8 mouse cellular contexts compared by ENCODE assay signal in genomic region chr17:28368449-28368848, GRCm38 (mm10). TPM values are rescaled to one million over a fixed set of nuclear protein-coding genes. Genes with fewer than 3 reads are reported as not detected.
A peak's percentile ranks its signal among the peaks of the same experiment; 100 is the strongest.
DNase-seq lines count a peak whose midpoint lies in the region; ATAC-seq lines count a peak whose summit lies in the region.

No protein-coding gene starts in this region.

- peaks cover 21% of the 10 kb centered on the region for H3K27me3 ChIP-seq in midbrain, embryonic 11.5 days (ENCODE audit: control insufficient read depth, insufficient read depth, low read length)
- H3K27me3 ChIP-seq in midbrain, embryonic 16.5 days (ENCODE audit: control insufficient read depth, insufficient read depth, low read depth, low read length) = peaks cover 23% of the 10 kb centered on the region
- peaks cover 24% of the 10 kb centered on the region for H3K27me3 ChIP-seq in neural tube, embryonic 11.5 days (ENCODE audit: control insufficient read depth, insufficient read depth, low read length)

- H3K4me3 ChIP-seq in midbrain, embryonic 11.5 days (ENCODE audit: low read depth, low read length) = no peak overlapping the region
- H3K4me3 ChIP-seq in midbrain, embryonic 16.5 days (ENCODE audit: low read depth, low read length) = no peak overlapping the region
- H3K4me3 ChIP-seq in neural tube, embryonic 11.5 days (ENCODE audit: low read depth, low read length) = no peak overlapping the region

- H3K4me1 ChIP-seq in midbrain, embryonic 11.5 days (ENCODE audit: control insufficient read depth, insufficient read depth, low read length) = peaks cover 10% of the 10 kb centered on the region
- peaks cover 8% of the 10 kb centered on the region for H3K4me1 ChIP-seq in midbrain, embryonic 16.5 days (ENCODE audit: control insufficient read depth, insufficient read depth, low read length)
- peaks cover 3% of the 10 kb centered on the region; the same call in 1 of the 2 replicates for H3K4me1 ChIP-seq in neural tube, embryonic 11.5 days (ENCODE audit: control insufficient read depth, insufficient read depth, low read length)

- no peaks in the 10 kb centered on the region for H3K36me3 ChIP-seq in midbrain, embryonic 11.5 days (ENCODE audit: control insufficient read depth, insufficient read depth, low read length)
- no peaks in the 10 kb centered on the region for H3K36me3 ChIP-seq in midbrain, embryonic 16.5 days (ENCODE audit: control insufficient read depth, insufficient read depth, low read length)
- H3K36me3 ChIP-seq in neural tube, embryonic 11.5 days (ENCODE audit: control insufficient read depth, insufficient read depth, low read length) = no peaks in the 10 kb centered on the region

- no peak overlapping the region for H3K9ac ChIP-seq in midbrain, embryonic 11.5 days (ENCODE audit: low read length)
- H3K9ac ChIP-seq in midbrain, embryonic 16.5 days (ENCODE audit: low read depth, low read length) = no peak overlapping the region
- no peak overlapping the region for H3K9ac ChIP-seq in neural tube, embryonic 11.5 days (ENCODE audit: low read length)

- no peak overlapping the region for H3K4me2 ChIP-seq in midbrain, embryonic 11.5 days
- H3K4me2 ChIP-seq in midbrain, embryonic 16.5 days (ENCODE audit: low read length) = no peak overlapping the region
- no peak overlapping the region for H3K4me2 ChIP-seq in neural tube, embryonic 11.5 days (ENCODE audit: low read depth)

- DNase-seq in midbrain, embryonic 11.5 days (ENCODE audit: low spot score, missing footprints) = peak; percentile 95
- DNase-seq in c-Kit-positive CD71-negative TER-119-negative erythroid progenitor cells, embryonic 14.5 days (ENCODE audit: low read depth) = peak; percentile 74
- DNase-seq in gastrocnemius, postnatal 14 days = peak; percentile 83
- peak; percentile 89 for DNase-seq in kidney, adult 18-20 months
- peak; percentile 85 for DNase-seq in liver
- DNase-seq in neural tube, embryonic 11.5 days (ENCODE audit: low spot score) = peak; percentile 80
- DNase-seq in thymus, postnatal 10 days (ENCODE audit: low spot score in 2 of 2) = peak; percentile 55 to 90

- H3K9me3 ChIP-seq in midbrain, embryonic 11.5 days (ENCODE audit: control insufficient read depth, low read length) = no peaks in the 10 kb centered on the region
- H3K9me3 ChIP-seq in midbrain, embryonic 16.5 days (replicated peaks; ENCODE audit: control insufficient read depth, low read length, poor library complexity, severe bottlenecking) = no peaks in the 10 kb centered on the region
- no peaks in the 10 kb centered on the region for H3K9me3 ChIP-seq in neural tube, embryonic 11.5 days (ENCODE audit: control insufficient read depth, low read length)

- 5% methylated on average over 13 of the region's 13 CpGs for WGBS in midbrain, embryonic 11.5 days
- 4% methylated on average over 13 of the region's 13 CpGs for WGBS in midbrain, embryonic 16.5 days
- 5% methylated on average over 13 of the region's 13 CpGs for WGBS in neural tube, embryonic 11.5 days

- intact Hi-C loops in gastrocnemius, postnatal 14 days (cut with DNase I; ENCODE audit: low total_unique reads) = no loop called here

- no peak overlapping the region for H3K27ac ChIP-seq in midbrain, embryonic 11.5 days (ENCODE audit: low read depth, low read length)
- no peak overlapping the region for H3K27ac ChIP-seq in midbrain, embryonic 16.5 days (ENCODE audit: low read length)
- H3K27ac ChIP-seq in neural tube, embryonic 11.5 days (ENCODE audit: low read depth, low read length) = no peak overlapping the region

- no peak for ATAC-seq in midbrain, embryonic 11.5 days (ENCODE audit: low FRiP score)
- no peak for ATAC-seq in midbrain, embryonic 16.5 days
- ATAC-seq in neural tube, embryonic 11.5 days (ENCODE audit: insufficient read depth, low FRiP score, low TSS enrichment) = no peak

RNA-seq across cellular contexts. Expression of gene Tulp1, which starts 3.4 kb away (rescaled TPM):
- polyA plus RNA-seq in midbrain, embryonic 11.5 days (2014; fragmentation: Nextera tagmentation; extraction: Ambion mirVana) = 4.6 and 4.9 TPM in 2 replicates
- polyA plus RNA-seq in midbrain, embryonic 16.5 days (2015; fragmentation: Nextera tagmentation; extraction: Ambion mirVana) = 1.4 and 1.7 TPM in 2 replicates
- total RNA-seq in gastrocnemius, postnatal 14 days (2021) = not detected
- 3.3 and 5.0 TPM in 2 replicates for polyA plus RNA-seq in neural tube, embryonic 11.5 days (2014; fragmentation: Nextera tagmentation; extraction: Ambion mirVana)

RNA-seq across cellular contexts. Expression of gene Tead3, which starts 17.8 kb away (rescaled TPM):
- 3.5 and 3.7 TPM in 2 replicates for polyA plus RNA-seq in midbrain, embryonic 11.5 days (2014; fragmentation: Nextera tagmentation; extraction: Ambion mirVana)
- polyA plus RNA-seq in midbrain, embryonic 16.5 days (2015; fragmentation: Nextera tagmentation; extraction: Ambion mirVana) = 1.3 and 1.4 TPM in 2 replicates
- 10 to 100 TPM in 1 of 2 experiments, 1 to 10 TPM in 1; 9.3 to 11.5 TPM for total RNA-seq in gastrocnemius, postnatal 14 days (2021)
- polyA plus RNA-seq in neural tube, embryonic 11.5 days (2014; fragmentation: Nextera tagmentation; extraction: Ambion mirVana) = 4.5 and 4.6 TPM in 2 replicates

RNA-seq across cellular contexts. Expression of gene Rpl10a, which starts 40.2 kb away (rescaled TPM):
- polyA plus RNA-seq in midbrain, embryonic 11.5 days (2014; fragmentation: Nextera tagmentation; extraction: Ambion mirVana) = 465 and 471 TPM in 2 replicates
- polyA plus RNA-seq in midbrain, embryonic 16.5 days (2015; fragmentation: Nextera tagmentation; extraction: Ambion mirVana) = 304 and 312 TPM in 2 replicates
- total RNA-seq in gastrocnemius, postnatal 14 days (2021) = 100 to 1,000 TPM; 541 to 620 TPM
- 478 TPM in 2 replicates for polyA plus RNA-seq in neural tube, embryonic 11.5 days (2014; fragmentation: Nextera tagmentation; extraction: Ambion mirVana)

RNA-seq across cellular contexts. Expression of gene Fance, which starts 55.1 kb away (rescaled TPM):
- 18.5 and 19.5 TPM in 2 replicates for polyA plus RNA-seq in midbrain, embryonic 11.5 days (2014; fragmentation: Nextera tagmentation; extraction: Ambion mirVana)
- polyA plus RNA-seq in midbrain, embryonic 16.5 days (2015; fragmentation: Nextera tagmentation; extraction: Ambion mirVana) = 25.2 and 26.3 TPM in 2 replicates
- 10 to 100 TPM; 10.2 to 10.4 TPM for total RNA-seq in gastrocnemius, postnatal 14 days (2021)
- polyA plus RNA-seq in neural tube, embryonic 11.5 days (2014; fragmentation: Nextera tagmentation; extraction: Ambion mirVana) = 23.2 and 23.7 TPM in 2 replicates
